Mouse (Mus musculus) forebrain, embryonic 16.5 days (tissue): ENCODE results near the gene Gnai2. TPM values are rescaled to one million over a fixed set of nuclear protein-coding genes. Genes with fewer than 3 reads are reported as not detected.
A peak's percentile ranks its signal among the peaks of the same experiment; 100 is the strongest.

Experiments
- ATAC-seq: fragments of 200-750 bp; cut with Nextera tagmentation; 2 replicates; pipeline ENCODE4 v1.8.0; 2017; ENCODE audit warnings: mild to moderate bottlenecking, moderate library complexity
- H3K27ac ChIP-seq: fragments of 300-500 bp; sonication (generic); 2 replicates; pipeline ENCODE4 v1.5.1; 2014; ENCODE audit warnings: low read length, control low read depth
- H3K27me3 ChIP-seq: fragments of 300-500 bp; sonication (generic); replicated peaks from 2 replicates; pipeline ENCODE4 v1.6.1; 2014; ENCODE audit warnings: low read length; ENCODE audit not compliant: control insufficient read depth, insufficient read depth
- H3K36me3 ChIP-seq: fragments of 300-500 bp; sonication (generic); 2 replicates; pipeline ENCODE4 v1.6.1; 2014; ENCODE audit not compliant: control insufficient read depth, insufficient read depth
- H3K4me1 ChIP-seq: fragments of 300-500 bp; sonication (generic); replicated peaks from 2 replicates; pipeline ENCODE4 v1.6.1; 2014; ENCODE audit warnings: low read length; ENCODE audit not compliant: control insufficient read depth, insufficient read depth
- H3K4me2 ChIP-seq: fragments of 300-500 bp; sonication (generic); 2 replicates; pipeline ENCODE4 v1.6.1; 2014; ENCODE audit warnings: mild to moderate bottlenecking, low read length, control low read depth
- H3K4me3 ChIP-seq: fragments of 300-500 bp; sonication (generic); replicated peaks from 2 replicates; pipeline ENCODE4 v1.5.1; 2014; ENCODE audit warnings: mild to moderate bottlenecking, low read length, control low read depth
- H3K9ac ChIP-seq: fragments of 300-500 bp; sonication (generic); replicated peaks from 2 replicates; pipeline ENCODE4 v1.6.1; 2014; ENCODE audit warnings: low read depth, low read length, control low read depth
- H3K9me3 ChIP-seq: fragments of 300-500 bp; sonication (generic); 2 replicates; pipeline ENCODE4 v1.6.1; 2016; ENCODE audit warnings: low read length; ENCODE audit not compliant: control insufficient read depth
- WGBS: fragments of 180-500 bp; shearing (Covaris S2); extraction: QIAGEN DNeasy Blood & Tissue Kit; methylation state at CpG from one replicate; pipeline ENCODE4 v1.1.7; 2014; 5-methylcytosine and 5-hydroxymethylcytosine counted together
- polyA plus RNA-seq: library from polyadenylated mRNA; unstranded; fragments of >200 nt; fragmentation: Nextera tagmentation; extraction: Ambion mirVana; gene quantifications from 2 replicates; pipeline ENCODE4 v1.2.1, GENCODE M21; 2015

Gnai2 gene
- polyA plus RNA-seq, 1 experiment from 2014 or later = 299 TPM

DNA sequence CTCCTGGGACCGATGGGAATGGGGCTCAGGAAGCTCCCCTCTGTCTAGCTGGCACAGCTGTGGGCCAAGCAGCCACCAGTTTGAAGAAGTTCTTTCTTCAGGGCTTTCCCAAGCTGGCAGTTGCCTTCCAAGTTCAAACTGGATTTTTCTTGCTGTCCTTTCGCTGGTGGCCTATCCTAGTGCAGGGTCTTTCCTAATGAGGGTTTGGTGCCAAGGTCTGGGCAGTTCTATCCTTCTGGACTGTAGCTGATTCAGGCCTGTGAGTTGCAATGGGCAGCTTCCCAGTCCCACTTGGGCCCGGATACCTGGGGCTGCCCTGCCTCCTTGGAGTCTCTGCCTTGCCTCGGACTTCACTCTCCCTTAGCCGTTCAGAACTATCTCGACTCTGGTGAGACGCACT is 15.1 kb upstream of the Gnai2 start:
- Histone ChIP-seq H3K9me3 (no peaks in the 10 kb centered on the region), H3K4me1 (peaks cover 11% of the 10 kb centered on the region), H3K36me3 (no peaks in the 10 kb centered on the region), H3K27me3 (no peaks in the 10 kb centered on the region), H3K4me2 (no peak overlapping the region), H3K9ac (no peak overlapping the region), H3K27ac (peak overlapping the region; percentile 52), H3K4me3 (no peak overlapping the region)
- WGBS = 46% methylated on average over 7 of the region's 7 CpGs
- peak; percentile 43 for ATAC-seq

DNA sequence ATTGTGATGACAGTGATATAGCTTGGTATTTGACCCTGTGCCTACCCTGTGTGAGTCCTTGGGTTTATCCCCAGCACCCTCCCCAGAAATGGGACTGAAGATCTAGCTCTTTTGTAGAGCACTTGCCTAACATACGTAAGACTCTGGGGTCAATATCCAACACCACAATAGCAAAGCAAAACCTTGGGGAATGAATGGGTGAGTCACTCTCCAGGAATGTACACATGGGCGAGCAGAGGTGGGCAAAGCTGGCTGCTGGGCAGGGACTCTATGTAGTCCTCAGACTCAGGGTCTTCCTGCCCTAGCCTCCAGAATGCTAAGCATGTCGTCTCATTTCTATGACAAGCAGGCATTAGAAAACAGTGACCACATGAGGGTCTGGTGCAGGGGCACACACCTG is 13.6 kb upstream of the Gnai2 start:
- H3K9me3 ChIP-seq = no peaks in the 10 kb centered on the region
- H3K27ac ChIP-seq = no peak overlapping the region
- WGBS = 66% methylated on average over 3 of the region's 3 CpGs
- no peak for ATAC-seq
- H3K27me3 ChIP-seq = no peaks in the 10 kb centered on the region
- H3K4me1 ChIP-seq = peaks cover 23% of the 10 kb centered on the region
- no peak overlapping the region for H3K9ac ChIP-seq
- H3K4me2 ChIP-seq = no peak overlapping the region
- H3K4me3 ChIP-seq = no peak overlapping the region
- H3K36me3 ChIP-seq = no peaks in the 10 kb centered on the region

DNA sequence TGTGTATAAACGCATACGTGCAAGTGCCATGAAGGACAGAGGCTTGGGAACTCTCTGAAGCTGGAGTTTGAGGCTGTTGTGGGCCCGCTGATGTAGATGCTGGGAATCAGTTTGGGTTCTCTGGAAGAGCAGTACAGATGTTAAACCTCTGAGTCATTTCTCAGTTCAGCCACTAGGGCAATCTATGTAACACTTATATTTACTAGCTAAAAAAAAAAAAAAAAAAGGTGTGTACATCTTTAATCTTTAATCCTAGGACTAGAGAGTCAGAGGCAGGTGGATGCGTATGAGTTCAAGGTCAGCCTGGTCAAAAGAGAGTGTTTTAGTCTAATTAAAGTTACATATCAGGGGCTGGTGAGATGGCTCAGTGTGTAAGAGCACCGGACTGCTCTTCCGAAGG is 11.8 kb upstream of the Gnai2 start:
- Histone ChIP-seq H3K27me3 (no peaks in the 10 kb centered on the region), H3K4me1 (peaks cover 23% of the 10 kb centered on the region), H3K36me3 (no peaks in the 10 kb centered on the region), H3K4me3 (no peak overlapping the region), H3K27ac (no peak overlapping the region), H3K9me3 (no peaks in the 10 kb centered on the region), H3K4me2 (no peak overlapping the region), H3K9ac (no peak overlapping the region)
- no peak for ATAC-seq
- WGBS = 81% methylated on average over 6 of the region's 6 CpGs

DNA sequence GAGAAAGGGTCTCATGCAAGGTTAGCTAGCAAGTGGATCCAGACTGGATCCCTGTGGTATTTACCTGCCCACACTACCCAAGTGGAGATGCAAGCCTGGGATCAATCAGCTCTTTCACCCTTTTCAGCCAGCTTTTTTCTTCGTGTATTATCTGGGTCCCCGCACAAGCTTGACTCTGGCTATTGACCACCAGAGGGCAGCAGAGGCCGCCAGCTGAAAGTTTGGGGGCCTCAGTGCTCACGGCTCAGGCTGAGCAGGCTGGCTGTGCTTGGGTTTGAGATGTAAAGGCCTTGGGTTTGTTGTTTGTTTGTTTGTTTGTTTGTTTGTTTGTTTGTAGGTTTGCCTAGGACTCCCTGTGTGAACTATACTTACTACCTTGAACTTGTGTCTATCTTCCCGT is 10.4 kb upstream of the Gnai2 start:
- no peak overlapping the region for H3K9ac ChIP-seq
- H3K4me1 ChIP-seq = peaks cover 16% of the 10 kb centered on the region
- whole genome bisulfite sequencing = 9% methylated on average over 5 of the region's 5 CpGs
- no peak overlapping the region for H3K27ac ChIP-seq
- H3K4me3 ChIP-seq = no peak overlapping the region
- ATAC-seq = peak; percentile 76
- no peaks in the 10 kb centered on the region for H3K9me3 ChIP-seq
- H3K36me3 ChIP-seq = no peaks in the 10 kb centered on the region
- H3K27me3 ChIP-seq = no peaks in the 10 kb centered on the region
- H3K4me2 ChIP-seq = no peak overlapping the region

DNA sequence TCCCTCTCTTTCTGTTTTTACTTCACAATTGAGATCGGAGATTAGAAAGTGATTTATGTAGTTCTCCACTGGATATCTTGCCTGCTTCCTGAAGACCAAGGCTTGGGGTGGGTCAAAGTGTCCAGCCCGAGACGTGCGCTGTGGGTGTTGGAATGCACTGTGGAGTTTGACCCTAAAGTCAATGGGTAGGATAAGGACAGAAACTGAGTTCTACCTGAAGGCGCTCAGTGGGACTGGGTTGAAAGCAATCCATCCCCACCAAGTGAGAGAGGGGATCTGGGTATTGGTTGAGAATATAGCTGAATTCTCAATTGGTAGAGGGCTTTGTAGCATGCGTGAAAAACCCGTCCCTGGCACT is 10.0 kb upstream of the Gnai2 start:
- Histone ChIP-seq H3K36me3 (no peaks in the 10 kb centered on the region), H3K9ac (peak overlapping the region; percentile 66; the same call in 1 of the 2 replicates), H3K4me3 (no peak overlapping the region), H3K27ac (no peak overlapping the region), H3K4me1 (peaks cover 15% of the 10 kb centered on the region), H3K27me3 (no peaks in the 10 kb centered on the region), H3K4me2 (peak overlapping the region; percentile 76), H3K9me3 (no peaks in the 10 kb centered on the region)
- WGBS = 62% methylated on average over 7 of the region's 7 CpGs
- ATAC-seq = peak; percentile 23; the same call in 1 of the 2 replicates

DNA sequence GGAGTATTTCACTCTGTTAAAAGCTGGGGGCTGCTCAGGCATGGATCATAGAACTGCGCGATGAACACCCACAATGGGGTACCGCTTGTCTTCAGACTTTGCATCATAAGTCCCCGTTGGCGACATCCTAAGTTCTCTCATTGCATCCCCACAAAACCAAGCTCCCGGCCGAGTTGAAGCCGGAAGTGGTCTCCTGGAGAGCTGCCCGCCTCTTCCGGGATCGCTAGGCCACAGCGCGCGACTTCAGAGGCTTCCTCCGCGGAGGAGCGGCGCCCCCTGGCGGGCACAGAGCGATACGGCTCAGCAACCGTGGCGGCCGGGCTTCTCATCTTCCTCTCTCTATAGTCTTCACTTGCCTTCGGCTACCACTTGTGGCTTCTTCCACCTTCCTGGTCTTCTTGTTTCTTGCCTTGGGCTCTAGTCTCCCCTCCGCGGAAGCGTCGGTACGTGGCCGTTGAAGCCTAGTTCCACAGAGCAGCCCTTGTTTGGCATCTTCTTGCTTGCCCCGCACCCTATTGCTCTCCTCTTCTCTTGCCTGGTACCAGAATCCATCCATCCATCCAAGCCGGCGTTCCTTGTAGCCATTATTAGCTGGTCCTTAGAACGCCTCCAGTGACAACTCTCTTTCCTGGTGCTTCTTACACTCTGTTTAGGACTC is 9.5 kb upstream of the Gnai2 start:
- Histone ChIP-seq H3K9me3 (no peaks in the 10 kb centered on the region), H3K27ac (peak overlapping the region; percentile 76), H3K4me2 (peak overlapping the region; percentile 76), H3K4me1 (peaks cover 13% of the 10 kb centered on the region), H3K36me3 (no peaks in the 10 kb centered on the region), H3K27me3 (no peaks in the 10 kb centered on the region), H3K9ac (peak overlapping the region; percentile 66), H3K4me3 (peak overlapping the region; percentile 48)
- peak; percentile 83 for ATAC-seq
- 4% methylated on average over 34 of the region's 35 CpGs for WGBS

DNA sequence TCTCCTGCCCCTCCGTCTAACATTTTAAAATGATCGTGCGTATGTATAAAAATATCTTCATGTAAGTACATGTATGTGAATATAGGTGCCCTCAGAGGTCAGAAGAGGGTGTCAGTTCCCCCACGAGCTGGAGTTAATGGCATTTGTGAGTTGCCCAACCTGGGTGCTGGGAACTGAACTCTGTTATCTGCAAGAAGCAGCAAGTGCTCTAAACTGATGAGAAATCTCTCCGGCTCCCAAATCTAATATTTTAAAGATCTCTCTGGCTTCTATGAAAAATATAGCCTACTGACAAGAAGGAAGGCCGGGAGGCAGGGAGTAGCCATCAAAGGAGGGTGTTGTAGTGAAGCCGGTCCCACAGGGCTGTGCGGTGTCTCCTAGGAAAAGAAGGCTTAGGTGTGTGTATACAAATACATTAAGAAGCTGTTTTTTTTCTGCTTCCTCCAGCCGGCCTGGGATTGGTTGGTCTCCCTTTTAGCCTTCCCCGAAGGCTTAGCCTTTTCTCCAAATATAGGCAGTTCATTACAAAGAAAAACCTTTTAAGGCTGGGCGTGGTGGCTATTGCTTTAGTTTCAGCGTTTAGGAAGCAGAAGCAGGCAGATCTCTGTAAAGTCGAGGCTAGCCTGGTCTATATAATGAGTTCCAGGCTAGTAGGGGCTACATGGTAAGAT is 8.5 kb upstream of the Gnai2 start:
- ATAC-seq = no peak
- H3K9ac ChIP-seq = peak overlapping the region; percentile 66

DNA sequence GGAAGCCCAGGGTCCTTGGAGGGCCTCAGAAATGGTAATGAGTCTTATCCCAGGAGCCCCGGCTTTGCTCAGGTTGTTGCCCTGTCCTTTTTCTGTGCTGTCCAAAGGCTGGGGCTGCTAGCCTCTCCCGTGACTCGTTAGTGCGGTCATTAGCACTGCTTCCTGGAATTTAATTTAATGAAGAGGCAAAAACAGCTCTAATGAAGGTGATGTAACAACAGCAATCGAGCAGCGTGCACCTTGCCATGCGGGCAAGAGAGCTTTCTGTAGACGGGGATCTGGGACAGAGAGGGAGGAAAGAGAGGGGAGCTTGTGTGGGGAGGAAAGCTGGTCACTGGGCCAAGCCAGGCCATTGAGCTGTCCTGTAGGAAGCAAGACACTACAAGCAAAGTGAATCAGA is 6.5 kb upstream of the Gnai2 start:
- no peaks in the 10 kb centered on the region for H3K27me3 ChIP-seq
- H3K4me2 ChIP-seq = no peak overlapping the region
- WGBS = 17% methylated on average over 8 of the region's 8 CpGs
- ATAC-seq = no peak
- H3K9ac ChIP-seq = no peak overlapping the region
- peaks cover 21% of the 10 kb centered on the region for H3K4me1 ChIP-seq
- no peak overlapping the region for H3K27ac ChIP-seq
- no peaks in the 10 kb centered on the region for H3K36me3 ChIP-seq
- H3K9me3 ChIP-seq = no peaks in the 10 kb centered on the region
- no peak overlapping the region for H3K4me3 ChIP-seq

More for the DNA sequence above, 8.5 kb upstream of the Gnai2 start:
- peak overlapping the region; percentile 76 for H3K4me2 ChIP-seq
- 91% methylated on average over 13 of the region's 13 CpGs for WGBS
- no peaks in the 10 kb centered on the region for H3K9me3 ChIP-seq
- H3K27ac ChIP-seq = no peak overlapping the region
- no peaks in the 10 kb centered on the region for H3K27me3 ChIP-seq
- peaks cover 12% of the 10 kb centered on the region for H3K4me1 ChIP-seq
- no peaks in the 10 kb centered on the region for H3K36me3 ChIP-seq
- H3K4me3 ChIP-seq = no peak overlapping the region

DNA sequence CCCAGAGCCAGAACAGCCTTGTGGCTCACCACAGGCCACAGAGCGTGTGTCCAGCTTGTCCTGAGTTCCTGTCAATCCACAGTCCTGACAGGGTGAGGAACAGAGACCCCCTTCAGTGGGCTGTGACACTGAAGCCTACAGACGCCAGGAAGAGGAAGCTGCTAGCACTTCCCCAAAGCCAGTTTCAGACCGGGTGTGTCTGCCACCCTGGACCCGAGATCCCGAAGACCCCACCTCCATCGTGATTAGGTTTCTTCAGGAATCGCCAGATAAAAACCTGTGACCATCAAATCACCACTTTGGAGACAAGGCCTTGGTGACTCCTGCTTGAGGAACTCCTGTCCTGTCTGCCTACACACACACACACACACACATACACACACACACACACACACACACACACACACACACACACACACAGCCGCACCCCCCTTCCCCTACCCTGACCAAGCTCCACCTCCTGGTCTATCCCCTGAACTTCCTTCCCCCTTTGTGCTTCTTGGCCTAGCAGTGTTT is 5.1 kb upstream of the Gnai2 start:
- 49% methylated on average over 7 of the region's 8 CpGs for WGBS
- Histone ChIP-seq H3K27ac (no peak overlapping the region), H3K4me1 (peaks cover 25% of the 10 kb centered on the region), H3K9me3 (no peaks in the 10 kb centered on the region), H3K27me3 (no peaks in the 10 kb centered on the region), H3K9ac (no peak overlapping the region), H3K4me2 (no peak overlapping the region), H3K36me3 (no peaks in the 10 kb centered on the region), H3K4me3 (no peak overlapping the region)
- ATAC-seq = no peak
